Mouse (Mus musculus) kidney, adult 18-20 months (tissue): ENCODE results near the gene Smim26.

Source experiments
- DNase-seq: peaks from one replicate; pipeline ENCODE4 v3.0.0; 2021

Smim26 gene

DNA sequence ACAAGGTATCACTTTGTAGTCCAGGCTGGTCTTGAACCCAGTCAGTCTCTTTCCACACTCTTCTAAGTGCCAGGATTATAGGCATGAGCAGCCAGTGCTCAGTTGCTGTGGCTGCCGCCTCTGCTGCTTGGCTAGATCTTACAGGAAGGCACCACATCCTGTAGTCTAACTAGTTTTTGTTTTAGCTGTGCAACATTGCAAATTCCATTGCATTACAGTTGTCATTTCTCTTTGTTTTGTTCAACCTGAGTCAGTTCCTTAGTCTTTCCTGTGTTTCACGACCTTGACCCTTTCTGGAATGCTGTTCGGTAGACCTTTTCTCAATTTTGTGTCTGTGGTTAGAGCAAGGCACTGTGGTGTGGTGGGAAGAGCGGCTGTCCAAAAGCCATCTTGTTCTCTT is 43.4 kb downstream of the Smim26 start:
- DNase-seq, result no peak

- DNase-seq, result no peak
These were observed 44.0 kb downstream of the Smim26 start for GRCm38 (mm10) chr2:144637671-144638395.

DNA sequence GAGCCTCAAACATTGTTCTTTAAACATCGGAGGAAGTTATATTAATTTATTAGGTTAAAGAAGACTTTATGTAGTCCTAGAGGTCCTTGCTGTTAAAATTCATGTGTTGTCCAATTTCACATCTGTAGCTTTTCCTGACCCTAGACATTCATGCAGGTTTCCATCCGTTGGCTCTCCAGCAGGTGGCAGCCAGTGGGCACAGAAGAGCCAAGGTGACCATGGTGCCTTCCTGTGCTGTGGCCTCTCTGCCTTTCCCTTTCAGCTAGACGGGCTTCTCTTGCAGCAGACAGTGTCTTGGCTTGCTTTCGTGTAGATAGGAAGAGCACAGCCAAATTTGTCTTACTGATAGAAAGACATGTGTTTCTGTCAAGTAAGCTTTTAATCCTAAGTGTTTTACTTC is 44.9 kb downstream of the Smim26 start:
- peak; percentile 16 for DNase-seq

- no peak for DNase-seq
These were observed 46.2 kb downstream of the Smim26 start for GRCm38 (mm10) chr2:144640101-144640500.

GRCm38 (mm10) chr2:144641991-144642390 is 48.1 kb downstream of the Smim26 start:
- no peak for DNase-seq
